Mouse (Mus musculus): Measurements from ENCODE around the gene Tnfsfm13. TPM values are rescaled to one million over a fixed set of nuclear protein-coding genes. Genes with fewer than 3 reads are reported as not detected.

Tnfsfm13 gene
- total RNA-seq, 1 experiment from 2014 or later, result 4.6 TPM

- peak; percentile 77 for DNase-seq
These were observed 40.4 kb downstream of the Tnfsfm13 start, which contains the start of gene Sox15 for GRCm38 (mm10) chr11:69655264-69656064. Sox15 (plus strand) TSS chr11:69655314.

DNA sequence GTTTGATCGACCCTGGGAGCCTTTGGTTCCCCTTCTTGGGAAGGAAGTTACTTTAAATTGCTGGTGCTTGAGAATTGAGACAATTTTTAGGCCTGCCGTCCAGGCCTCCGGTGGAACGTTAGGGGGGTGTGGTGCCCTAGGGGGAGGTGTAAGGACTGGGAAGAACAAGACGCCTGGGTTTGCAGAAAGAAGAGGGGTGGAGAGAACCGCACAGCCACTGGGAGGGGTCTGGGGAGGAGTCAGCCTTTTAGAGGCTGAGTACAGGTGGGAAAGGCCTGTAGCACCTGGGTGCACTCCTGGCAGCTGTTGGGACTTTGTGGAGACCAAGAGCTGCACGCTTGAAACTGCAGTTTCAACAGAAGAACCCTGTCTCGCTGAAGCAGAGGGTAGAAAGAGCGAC lies 41.1 kb downstream of the Tnfsfm13 start:
- no peak for DNase-seq

GRCm38 (mm10) chr11:69653399-69653798 lies 42.5 kb downstream of the Tnfsfm13 start:
- peak; percentile 53 for DNase-seq

- no peak for DNase-seq
These were observed 50.0 kb downstream of the Tnfsfm13 start for GRCm38 (mm10) chr11:69645860-69646259.

GRCm38 (mm10) chr11:69635471-69635870 lies 60.4 kb downstream of the Tnfsfm13 start:
- DNase-seq, result no peak

GRCm38 (mm10) chr11:69633128-69633866 lies 62.6 kb downstream of the Tnfsfm13 start:
- DNase-seq, result peak; percentile 86

Small RNAs within 50 kb of the gene (microRNA-seq; reads per million reads assigned to microRNA genes)
- gene Mir1934, result 4.2 to 4.3 reads per million in 2 experiments
- 0 reads per million in 2 experiments for gene Mir467f

Other genes starting within 250 kb of the Tnfsfm13 start
- 0.22 and 0.49 TPM in 2 replicates for gene Dnah2, start 147.0 kb downstream of the Tnfsfm13 start, total RNA-seq (2021)
- gene Efnb3, start 135.9 kb downstream of the Tnfsfm13 start, total RNA-seq (2021), result 1.5 and 2.0 TPM in 2 replicates
- 9.2 and 10.1 TPM in 2 replicates for gene Wrap53, start 115.8 kb downstream of the Tnfsfm13 start, total RNA-seq (2021)
- 66.4 and 78.4 TPM in 2 replicates for gene Trp53, start 115.7 kb downstream of the Tnfsfm13 start, total RNA-seq (2021)
- 37.4 and 39.7 TPM in 2 replicates for gene Atp1b2, start 90.2 kb downstream of the Tnfsfm13 start, total RNA-seq (2021)
- gene Shbg, start 78.2 kb downstream of the Tnfsfm13 start, total RNA-seq (2021), result not detected in 2 replicates
- 7.9 and 8.2 TPM in 2 replicates for gene Sat2, start 74.1 kb downstream of the Tnfsfm13 start, total RNA-seq (2021)
- 75.5 and 84.3 TPM in 2 replicates for gene Fxr2, start 63.1 kb downstream of the Tnfsfm13 start, total RNA-seq (2021)
- 0.45 TPM in 1 of 2 replicates, not detected in the other for gene Sox15, start 40.8 kb downstream of the Tnfsfm13 start, total RNA-seq (2021)
- 96.2 and 101 TPM in 2 replicates for gene Mpdu1, start 33.5 kb downstream of the Tnfsfm13 start, total RNA-seq (2021)
- gene Cd68, start 29.9 kb downstream of the Tnfsfm13 start, total RNA-seq (2021), result 8.6 and 12.2 TPM in 2 replicates
- 642 and 752 TPM in 2 replicates for gene Eif4a1, start 23.7 kb downstream of the Tnfsfm13 start, total RNA-seq (2021)
- gene Senp3, start 14.0 kb downstream of the Tnfsfm13 start, total RNA-seq (2021), result 71.6 and 72.4 TPM in 2 replicates
- gene Tnfsf13, start 10.3 kb downstream of the Tnfsfm13 start, total RNA-seq (2021), result 2.7 and 4.0 TPM in 2 replicates
- 20.3 and 21.5 TPM in 2 replicates for gene Tnfsf12, start 249 bp downstream of the Tnfsfm13 start, total RNA-seq (2021)
- gene Polr2a, start 62.5 kb upstream of the Tnfsfm13 start, total RNA-seq (2021), result 78.0 and 84.0 TPM in 2 replicates
- gene Slc35g3, start 65.9 kb upstream of the Tnfsfm13 start, total RNA-seq (2021), result not detected in 2 replicates
- gene Zbtb4, start 69.8 kb upstream of the Tnfsfm13 start, total RNA-seq (2021), result 39.9 and 42.4 TPM in 2 replicates
- gene Chrnb1, start 99.8 kb upstream of the Tnfsfm13 start, total RNA-seq (2021), result 2.4 and 3.2 TPM in 2 replicates
- gene Fgf11, start 105.8 kb upstream of the Tnfsfm13 start, total RNA-seq (2021), result 3.5 and 3.8 TPM in 2 replicates
- 0.74 and 1.1 TPM in 2 replicates for gene Tmem102, start 109.5 kb upstream of the Tnfsfm13 start, total RNA-seq (2021)
- gene Gm39566, start 119.2 kb upstream of the Tnfsfm13 start, total RNA-seq (2021), result not detected in 2 replicates
- not detected in 2 replicates for gene Spem2, start 122.4 kb upstream of the Tnfsfm13 start, total RNA-seq (2021)
- 0.38 TPM in 1 of 2 replicates, not detected in the other for gene Spem1, start 126.1 kb upstream of the Tnfsfm13 start, total RNA-seq (2021)
- 17.6 and 20.6 TPM in 2 replicates for gene Nlgn2, start 141.7 kb upstream of the Tnfsfm13 start, total RNA-seq (2021)
- 114 and 128 TPM in 2 replicates for gene Tmem256, start 142.4 kb upstream of the Tnfsfm13 start, total RNA-seq (2021)
- 50.5 and 51.3 TPM in 2 replicates for gene Plscr3, start 150.3 kb upstream of the Tnfsfm13 start, total RNA-seq (2021)
- 0.30 TPM in 1 of 2 replicates, not detected in the other for gene Tnk1, start 162.6 kb upstream of the Tnfsfm13 start, total RNA-seq (2021)
- not detected in 2 replicates for gene Tmem95, start 181.9 kb upstream of the Tnfsfm13 start, total RNA-seq (2021)
- gene Kctd11, start 185.3 kb upstream of the Tnfsfm13 start, total RNA-seq (2021), result 4.1 and 4.4 TPM in 2 replicates
- gene Acap1, start 199.4 kb upstream of the Tnfsfm13 start, total RNA-seq (2021), result 2.1 and 14.4 TPM in 2 replicates
- 1.8 and 2.1 TPM in 2 replicates for gene 2810408A11Rik, start 204.9 kb upstream of the Tnfsfm13 start, total RNA-seq (2021)
- gene Neurl4, start 205.0 kb upstream of the Tnfsfm13 start, total RNA-seq (2021), result 45.9 and 48.8 TPM in 2 replicates
- 52.3 and 57.3 TPM in 2 replicates for gene Gps2, start 217.8 kb upstream of the Tnfsfm13 start, total RNA-seq (2021)
- gene Eif5a, start 225.9 kb upstream of the Tnfsfm13 start, total RNA-seq (2021), result 616 and 636 TPM in 2 replicates
- 27.3 and 39.6 TPM in 2 replicates for gene Ybx2, start 239.7 kb upstream of the Tnfsfm13 start, total RNA-seq (2021)